Mouse (Mus musculus): ENCODE results near the gene Pik3ip1. TPM values are rescaled to one million over a fixed set of nuclear protein-coding genes. Genes with fewer than 3 reads are reported as not detected.

Pik3ip1 gene
- polyA plus RNA-seq, 1 experiment: 5.2 TPM

Other genes starting within 250 kb of the Pik3ip1 start
- gene Sfi1, start 136.9 kb upstream of the Pik3ip1 start, polyA plus RNA-seq (2012; rRNA removed): 14.1 and 20.9 TPM in 2 replicates
- 43.1 and 47.5 TPM in 2 replicates for gene Eif4enif1, start 128.0 kb upstream of the Pik3ip1 start, polyA plus RNA-seq (2012; rRNA removed)
- gene Drg1, start 64.0 kb upstream of the Pik3ip1 start, polyA plus RNA-seq (2012; rRNA removed): 19.8 and 20.2 TPM in 2 replicates
- 11.0 and 13.6 TPM in 2 replicates for gene Patz1, start 41.5 kb upstream of the Pik3ip1 start, polyA plus RNA-seq (2012; rRNA removed)
- gene Limk2, start 78.8 kb downstream of the Pik3ip1 start, polyA plus RNA-seq (2012; rRNA removed): 88.4 and 96.3 TPM in 2 replicates
- gene Rnf185, start 122.0 kb downstream of the Pik3ip1 start, polyA plus RNA-seq (2012; rRNA removed): 34.3 and 34.4 TPM in 2 replicates
- 0.87 and 1.2 TPM in 2 replicates for gene Pla2g3, start 157.9 kb downstream of the Pik3ip1 start, polyA plus RNA-seq (2012; rRNA removed)
- 28.4 and 33.6 TPM in 2 replicates for gene Inpp5j, start 174.4 kb downstream of the Pik3ip1 start, polyA plus RNA-seq (2012; rRNA removed)
- 182 and 262 TPM in 2 replicates for gene Selenom, start 184.3 kb downstream of the Pik3ip1 start, polyA plus RNA-seq (2012; rRNA removed)
- 46.6 and 57.6 TPM in 2 replicates for gene Smtn, start 210.2 kb downstream of the Pik3ip1 start, polyA plus RNA-seq (2012; rRNA removed)